Mouse (Mus musculus) lung, embryonic 14.5 days (tissue): Measurements from ENCODE around the gene Nae1. TPM values are rescaled to one million over a fixed set of nuclear protein-coding genes. Genes with fewer than 3 reads are reported as not detected.

ENCODE experiments used
- ATAC-seq: fragments of 200-750 bp; cut with Nextera tagmentation; 2 replicates; pipeline ENCODE4 v1.8.0; 2017; ENCODE audit warnings: mild to moderate bottlenecking, moderate TSS enrichment, moderate library complexity; ENCODE audit not compliant: insufficient read depth
- DNase-seq: peaks from one replicate; pipeline ENCODE4 v3.0.0-alpha.2; 2015
- H3K27ac ChIP-seq: fragments of 300-500 bp; sonication (generic); 2 replicates; pipeline ENCODE4 v1.5.1; 2014; ENCODE audit warnings: low read depth, mild to moderate bottlenecking, moderate library complexity
- H3K27me3 ChIP-seq: fragments of 300-500 bp; sonication (generic); 2 replicates; pipeline ENCODE4 v1.6.1; 2014; ENCODE audit warnings: low read length, control low read depth; ENCODE audit not compliant: insufficient read depth
- H3K36me3 ChIP-seq: fragments of 300-500 bp; sonication (generic); 2 replicates; pipeline ENCODE4 v1.6.1; 2014; ENCODE audit warnings: control low read depth; ENCODE audit not compliant: insufficient read depth
- H3K4me1 ChIP-seq: fragments of 300-500 bp; sonication (generic); 2 replicates; pipeline ENCODE4 v1.6.1; 2014; ENCODE audit warnings: antibody characterized with exemption, control low read depth; ENCODE audit not compliant: insufficient read depth
- H3K4me2 ChIP-seq: fragments of 300-500 bp; sonication (generic); 2 replicates; pipeline ENCODE4 v1.6.1; 2014; ENCODE audit warnings: mild to moderate bottlenecking
- H3K4me3 ChIP-seq: fragments of 300-500 bp; sonication (generic); 2 replicates; pipeline ENCODE4 v1.5.1; 2014; ENCODE audit warnings: low read depth, low read length
- H3K9ac ChIP-seq: fragments of 300-500 bp; sonication (generic); 2 replicates; pipeline ENCODE4 v1.6.1; 2014
- H3K9me3 ChIP-seq: fragments of 300-500 bp; sonication (generic); 2 replicates; pipeline ENCODE4 v1.6.1; 2016; ENCODE audit warnings: low read depth, low read length, control low read depth
- CTCF ChIP-seq: IDR thresholded peaks from 2 replicates; pipeline ENCODE4 v1.5.1; 2016; ENCODE audit warnings: antibody characterized with exemption, low read depth
- WGBS: fragments of 180-500 bp; shearing (Covaris S2); extraction: QIAGEN DNeasy Blood & Tissue Kit; methylation state at CpG from one replicate; pipeline ENCODE4 v1.1.7; 2014; 5-methylcytosine and 5-hydroxymethylcytosine counted together
- polyA plus RNA-seq: library from polyadenylated mRNA; unstranded; fragments of >200 nt; fragmentation: Nextera tagmentation; extraction: Ambion mirVana; gene quantifications from 2 replicates; pipeline ENCODE4 v1.2.1, GENCODE M21; 2014

The Nae1 gene
- polyA plus RNA-seq, 1 experiment from 2014 or later, result 97.2 TPM

DNA sequence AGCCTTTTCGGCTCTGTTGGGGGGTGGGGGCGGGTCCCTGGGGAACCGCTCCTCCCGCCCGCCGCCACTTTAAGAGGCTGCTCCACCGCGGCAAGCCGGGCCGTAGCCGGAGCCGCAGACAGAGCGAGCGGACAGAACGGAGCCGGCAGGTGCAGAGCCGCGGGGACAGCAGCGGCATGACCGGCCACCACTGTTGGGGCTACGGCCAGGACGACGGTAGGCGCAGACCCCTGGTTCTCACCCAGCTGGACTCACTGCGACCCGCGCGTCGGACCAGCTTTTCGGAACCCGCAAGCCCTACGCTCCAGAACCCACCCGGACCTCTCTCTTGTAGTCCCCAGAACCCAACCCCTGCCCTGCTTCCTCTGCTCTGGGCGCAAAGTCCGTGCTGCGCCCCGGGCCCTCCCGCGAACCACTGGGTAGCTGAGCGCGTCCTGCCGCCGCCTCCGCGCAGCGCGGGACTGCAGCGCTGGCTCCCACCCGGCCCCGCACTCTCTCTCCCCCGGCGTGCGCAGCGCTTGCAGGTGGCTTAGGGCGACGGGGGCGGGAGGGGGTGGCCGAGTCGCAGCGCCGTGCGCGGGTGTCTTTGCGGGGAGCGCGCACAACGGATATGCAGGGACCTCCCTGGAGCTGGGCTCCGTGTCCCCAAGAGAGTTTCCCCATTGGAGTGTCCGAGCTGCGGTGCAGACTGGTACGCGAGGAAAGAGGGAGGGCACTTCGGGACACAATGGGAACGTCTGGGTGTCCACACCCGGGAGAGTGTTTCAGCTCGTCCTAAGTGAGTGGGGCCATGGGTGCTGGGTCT, 6.5 kb upstream of the Nae1 start:
- H3K4me1 ChIP-seq, result no peaks in the 10 kb centered on the region
- ATAC-seq, result peak; percentile 45; the same call in 1 of the 2 replicates
- H3K4me3 ChIP-seq, result peak overlapping the region; percentile 43
- H3K36me3 ChIP-seq, result no peaks in the 10 kb centered on the region
- WGBS, result 1% methylated on average over 70 of the region's 76 CpGs
- H3K27me3 ChIP-seq, result peaks cover 54% of the 10 kb centered on the region
- no peaks in the 10 kb centered on the region for H3K9me3 ChIP-seq
- no peak for TF ChIP-seq CTCF
- H3K27ac ChIP-seq, result no peak overlapping the region
- peak overlapping the region; percentile 83 for H3K4me2 ChIP-seq
- peak; percentile 13 for DNase-seq
- peak overlapping the region; percentile 26 for H3K9ac ChIP-seq

DNA sequence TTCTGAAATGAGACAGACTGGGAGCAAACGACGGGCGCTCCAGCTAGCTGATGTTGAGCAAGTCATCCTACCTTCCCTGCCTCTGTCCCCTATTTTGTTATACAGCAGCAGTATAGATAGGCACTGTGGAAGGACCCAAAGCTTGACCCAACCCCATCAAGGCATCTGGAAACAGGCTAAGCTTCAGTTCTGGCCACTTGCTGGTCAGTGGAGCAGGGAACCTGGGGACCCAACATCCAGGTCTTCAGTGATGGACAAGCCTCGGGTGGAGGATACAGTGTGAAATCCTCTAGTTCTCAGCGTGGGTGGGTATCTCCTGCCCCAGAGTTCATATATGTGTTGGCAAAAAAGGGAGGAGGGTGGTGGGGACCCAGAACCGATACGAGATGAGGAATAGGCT, 5.8 kb upstream of the Nae1 start:
- Histone ChIP-seq H3K4me2 (peak overlapping the region; percentile 83), H3K27ac (no peak overlapping the region), H3K4me1 (no peaks in the 10 kb centered on the region), H3K36me3 (no peaks in the 10 kb centered on the region), H3K9ac (no peak overlapping the region), H3K4me3 (peak overlapping the region; percentile 43), H3K9me3 (no peaks in the 10 kb centered on the region), H3K27me3 (peaks cover 54% of the 10 kb centered on the region)
- TF ChIP-seq CTCF, result no peak
- ATAC-seq (no peak), DNase-seq (no peak)
- WGBS, result 40% methylated on average over 7 of the region's 7 CpGs

DNA sequence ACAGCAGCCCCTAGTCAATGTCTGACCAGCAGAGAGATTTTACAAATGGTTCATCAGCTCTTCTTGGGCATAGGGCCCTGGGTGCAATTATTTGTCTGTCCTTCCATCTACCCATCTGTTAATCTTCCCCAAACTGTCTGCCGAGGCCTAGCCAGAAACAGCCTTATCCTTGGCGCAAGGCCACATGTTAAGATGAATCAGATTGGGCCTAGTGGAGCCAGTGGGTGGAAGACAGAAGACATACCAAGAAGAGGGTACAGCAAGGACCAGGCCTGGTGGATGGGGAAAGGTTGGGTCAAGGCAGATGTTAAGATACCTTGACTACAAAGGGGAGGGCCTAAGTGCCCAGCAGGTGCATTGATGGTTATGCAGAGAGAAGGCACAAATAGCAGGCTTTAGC, 5.1 kb upstream of the Nae1 start:
- Histone ChIP-seq H3K4me2 (no peak overlapping the region), H3K27me3 (peaks cover 54% of the 10 kb centered on the region), H3K4me1 (no peaks in the 10 kb centered on the region), H3K27ac (no peak overlapping the region), H3K4me3 (no peak overlapping the region), H3K9me3 (no peaks in the 10 kb centered on the region), H3K36me3 (no peaks in the 10 kb centered on the region), H3K9ac (no peak overlapping the region)
- no peak for TF ChIP-seq CTCF
- ATAC-seq (no peak), DNase-seq (no peak)
- 74% methylated on average over 2 of the region's 2 CpGs for WGBS

GRCm38 (mm10) chr8:104538896-104539295, 4.5 kb upstream of the Nae1 start:
- no peak for TF ChIP-seq CTCF
- 83% methylated on average over 4 of the region's 4 CpGs for WGBS
- no peak overlapping the region for H3K4me2 ChIP-seq
- no peaks in the 10 kb centered on the region for H3K9me3 ChIP-seq
- no peaks in the 10 kb centered on the region for H3K4me1 ChIP-seq
- H3K9ac ChIP-seq, result no peak overlapping the region
- H3K4me3 ChIP-seq, result no peak overlapping the region
- H3K27ac ChIP-seq, result no peak overlapping the region
- peaks cover 54% of the 10 kb centered on the region for H3K27me3 ChIP-seq
- ATAC-seq (no peak), DNase-seq (no peak)
- no peaks in the 10 kb centered on the region for H3K36me3 ChIP-seq

- H3K4me2 ChIP-seq, result no peak overlapping the region
- H3K27ac ChIP-seq, result no peak overlapping the region
- TF ChIP-seq CTCF, result no peak
- 81% methylated on average over 4 of the region's 4 CpGs for WGBS
- DNase-seq, result no peak
- peaks cover 25% of the 10 kb centered on the region for H3K27me3 ChIP-seq
- no peaks in the 10 kb centered on the region for H3K36me3 ChIP-seq
- no peak for ATAC-seq
- H3K9me3 ChIP-seq, result no peaks in the 10 kb centered on the region
- H3K4me3 ChIP-seq, result no peak overlapping the region; the same call in 1 of the 2 replicates
- H3K9ac ChIP-seq, result no peak overlapping the region
- H3K4me1 ChIP-seq, result peaks cover 10% of the 10 kb centered on the region; the same call in 1 of the 2 replicates
Observed at GRCm38 (mm10) chr8:104536028-104536427, 1.6 kb upstream of the Nae1 start.

DNA sequence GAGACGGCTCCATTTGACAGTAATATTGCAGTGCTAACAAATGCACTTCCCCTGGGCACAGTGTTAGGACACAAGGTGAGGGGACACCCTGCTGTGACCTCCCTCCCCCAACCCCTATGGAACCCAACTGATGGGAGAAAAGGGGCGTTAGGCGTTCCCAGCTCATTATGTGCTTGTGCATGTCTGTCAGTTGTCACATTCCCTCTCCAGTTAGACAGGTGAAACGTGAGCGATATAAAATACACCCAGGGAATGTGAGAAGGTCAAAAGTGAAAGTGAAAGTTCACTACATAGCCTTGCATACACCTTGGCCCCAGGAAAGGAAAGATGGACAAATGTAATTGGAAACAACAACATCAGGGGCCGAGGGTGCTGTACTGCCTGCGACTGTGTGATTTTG, 941 bp upstream of the Nae1 start:
- no peak overlapping the region for H3K27ac ChIP-seq
- H3K4me2 ChIP-seq, result peak overlapping the region; percentile 72
- H3K9me3 ChIP-seq, result no peaks in the 10 kb centered on the region
- no peak for DNase-seq
- H3K36me3 ChIP-seq, result no peaks in the 10 kb centered on the region
- TF ChIP-seq CTCF, result no peak
- WGBS, result 23% methylated on average over 7 of the region's 7 CpGs
- peak overlapping the region; percentile 88; the same call in 1 of the 2 replicates for H3K9ac ChIP-seq
- H3K27me3 ChIP-seq, result peaks cover 19% of the 10 kb centered on the region
- ATAC-seq, result no peak
- peak overlapping the region; percentile 86 for H3K4me3 ChIP-seq
- H3K4me1 ChIP-seq, result peaks cover 10% of the 10 kb centered on the region; the same call in 1 of the 2 replicates

- Histone ChIP-seq H3K9me3 (no peaks in the 10 kb centered on the region), H3K27ac (no peak overlapping the region), H3K27me3 (peaks cover 12% of the 10 kb centered on the region), H3K9ac (peak overlapping the region; percentile 88; the same call in 1 of the 2 replicates), H3K4me2 (peak overlapping the region; percentile 72), H3K4me3 (peak overlapping the region; percentile 86), H3K4me1 (peaks cover 10% of the 10 kb centered on the region; the same call in 1 of the 2 replicates), H3K36me3 (peaks cover 4% of the 10 kb centered on the region; the same call in 1 of the 2 replicates)
- DNase-seq, result no peak
- peak; percentile 65 for ATAC-seq
- TF ChIP-seq CTCF, result no peak
- 8% methylated on average over 9 of the region's 9 CpGs for WGBS
Observed at GRCm38 (mm10) chr8:104534779-104535141, 323 bp upstream of the Nae1 start.
